Mouse (Mus musculus): ENCODE data around the gene Mrtfb.
A peak's percentile ranks its signal among the peaks of the same experiment; 100 is the strongest.

DNA sequence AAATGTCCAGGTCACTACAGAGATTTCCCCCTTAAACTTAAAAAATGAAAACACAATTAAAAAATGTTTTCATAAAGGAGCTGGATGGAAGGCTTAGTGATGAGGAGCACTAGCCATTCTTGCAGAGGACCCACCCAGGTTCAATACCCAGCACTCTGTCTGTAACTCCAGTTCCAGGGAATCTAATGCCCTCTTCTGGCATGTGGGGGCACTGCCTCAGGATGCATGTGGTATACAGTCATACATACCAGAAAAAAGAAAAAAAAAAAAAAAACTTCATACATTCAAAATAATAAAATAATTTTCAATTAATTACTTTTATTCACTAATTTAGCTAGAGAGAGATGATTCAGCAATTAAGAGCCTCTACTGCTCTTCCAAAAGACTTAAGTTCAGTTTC lies 95.0 kb downstream of the Mrtfb start:
- TF ChIP-seq POLR2A (IDR thresholded peaks at IDR 0.05; ENCODE audit: insufficient read depth, low read depth, low read length): no peak
- peak; percentile 69 for TF ChIP-seq CTCF (IDR thresholded peaks at IDR 0.05)

All from heart, adult 2 months (tissue).